Mouse (Mus musculus) ES-E14 (cell line): ENCODE measurements around the gene Dlx4. TPM values are rescaled to one million over a fixed set of nuclear protein-coding genes. Genes with fewer than 3 reads are reported as not detected.

Experiments
- DNase-seq: peaks from one replicate; pipeline ENCODE4 v3.0.0-alpha.2; 2013; ENCODE audit warnings: low read depth, low spot score
- H3K27ac ChIP-seq: 2 replicates; pipeline ENCODE4 v1.5.1; 2012; ENCODE audit warnings: low read depth, mild to moderate bottlenecking, low read length, moderate library complexity, mixed read lengths; ENCODE audit not compliant: poor library complexity, insufficient read depth, severe bottlenecking
- H3K36me3 ChIP-seq: 2 replicates; pipeline ENCODE4 v1.6.1; 2012; ENCODE audit warnings: mild to moderate bottlenecking, low read length, moderate library complexity, mixed read lengths; ENCODE audit not compliant: control insufficient read depth, poor library complexity, insufficient read depth, severe bottlenecking
- H3K4me1 ChIP-seq, 2 experiments: fragments of 150-350 bp in 1 of 2; sonication (generic) in 1 of 2; 2 replicates each; pipeline ENCODE4 v1.6.1; 2012; ENCODE audit warnings: low read length in 2 of 2, mild to moderate bottlenecking in 1 of 2, mixed read lengths in 1 of 2; ENCODE audit not compliant: control insufficient read depth in 2 of 2, insufficient read depth in 2 of 2, poor library complexity in 1 of 2
- H3K4me3 ChIP-seq, 2 experiments: fragments of 150-350 bp in 1 of 2; sonication (generic) in 1 of 2; 2 replicates each; pipeline ENCODE4 v1.5.1; 2012; ENCODE audit warnings: low read length in 2 of 2, low read depth in 1 of 2, mild to moderate bottlenecking in 1 of 2, mixed read lengths in 1 of 2; ENCODE audit not compliant: insufficient read depth in 1 of 2, poor library complexity in 1 of 2, severe bottlenecking in 1 of 2
- H3K9ac ChIP-seq: 2 replicates; pipeline ENCODE4 v1.6.1; 2012; ENCODE audit warnings: low read depth, mild to moderate bottlenecking, low read length, mixed read lengths; ENCODE audit not compliant: poor library complexity, insufficient read depth, severe bottlenecking
- H3K9me3 ChIP-seq: fragments of 150-350 bp; sonication (generic); 2 replicates; pipeline ENCODE4 v1.6.1; 2012; ENCODE audit warnings: low read depth, mild to moderate bottlenecking, low read length; ENCODE audit not compliant: control insufficient read depth, insufficient read depth
- CHD2 ChIP-seq: IDR thresholded peaks from 2 replicates; pipeline ENCODE4 v1.6.1; 2014; ENCODE audit warnings: mild to moderate bottlenecking, low read depth, low read length, inconsistent platforms
- HCFC1 ChIP-seq: IDR thresholded peaks from 2 replicates; pipeline ENCODE4 v1.6.1; 2012; ENCODE audit warnings: low read length, inconsistent platforms, borderline replicate concordance; ENCODE audit not compliant: insufficient read depth
- MAFK ChIP-seq: IDR thresholded peaks from 2 replicates; pipeline ENCODE4 v1.6.1; 2014; ENCODE audit warnings: mild to moderate bottlenecking, low read depth, low read length, inconsistent platforms; ENCODE audit not compliant: insufficient read depth
- ZC3H11A ChIP-seq: IDR thresholded peaks from 2 replicates; pipeline ENCODE4 v1.6.1; 2012; ENCODE audit warnings: low read depth, mild to moderate bottlenecking, inconsistent platforms, low read length, borderline replicate concordance
- ZNF384 ChIP-seq: IDR thresholded peaks from 2 replicates; pipeline ENCODE4 v1.6.1; 2012; ENCODE audit warnings: low read depth, low read length, inconsistent platforms
- in situ Hi-C, 2 experiments: fragments of 600-800 bp; cut with MboI; formaldehyde crosslinking; loops; one replicate each; pipeline ENCODE4 v1.15.1; 2025; ENCODE audit warnings: low sequenced_read_pairs in 2 of 2, inconsistent platforms in 1 of 2; ENCODE audit not compliant: unreplicated experiment in 2 of 2
- total RNA-seq: library from RNA; depleted of rRNA; stranded (reverse); fragments of 300-350 nt; gene quantifications from 2 replicates; pipeline ENCODE4 v1.2.3, GENCODE M21; 2012

Gene Dlx4
- total RNA-seq, 1 experiment, result 0.18 TPM

- Histone ChIP-seq H3K4me3 (peak overlapping the region; percentile 14 to 52; a peak in 3 of 4 replicates), H3K4me1 (peaks cover 15 to 29% of the 10 kb centered on the region in 2 experiments; a peak in 3 of 4 replicates), H3K9me3 (no peaks in the 10 kb centered on the region), H3K27ac (peak overlapping the region; percentile 75), H3K9ac (peak overlapping the region; percentile 55; the same call in 1 of the 2 replicates), H3K36me3 (no peaks in the 10 kb centered on the region)
- no peak for TF ChIP-seq HCFC1
- TF ChIP-seq CHD2, result no peak
- TF ChIP-seq ZNF384, result 0 out of 2 replicates have a peak, but pooled peaks have one; percentile 13
- peak; percentile 52 for DNase-seq
- in situ Hi-C loops, result loop anchor here in 1 of 2 experiments (25.0 kb wide), 1 partner anchor 407 kb away; the partner anchor contains the start of gene Nxph3
Measured at GRCm38 (mm10) chr11:95105274-95105874, 40.7 kb downstream of the Dlx4 start.

GRCm38 (mm10) chr11:95104266-95104665 is 41.8 kb downstream of the Dlx4 start:
- peaks cover 15 to 28% of the 10 kb centered on the region in 2 experiments; a peak in 3 of 4 replicates for H3K4me1 ChIP-seq
- H3K4me3 ChIP-seq, result peak overlapping the region in 1 of 2 experiments; percentile 52; a peak in 2 of 4 replicates
- H3K27ac ChIP-seq, result no peak overlapping the region; the same call in 1 of the 2 replicates
- in situ Hi-C loops, result loop anchor here in 1 of 2 experiments (25.0 kb wide), 1 partner anchor 408 kb away; the partner anchor contains the start of gene Nxph3
- TF ChIP-seq HCFC1 (no peak), ZC3H11A (no peak), MAFK (no peak), ZNF384 (no peak), CHD2 (no peak)
- H3K9me3 ChIP-seq, result no peaks in the 10 kb centered on the region
- DNase-seq, result no peak
- no peak overlapping the region for H3K9ac ChIP-seq
- no peaks in the 10 kb centered on the region for H3K36me3 ChIP-seq

GRCm38 (mm10) chr11:95102161-95102904 is 43.7 kb downstream of the Dlx4 start:
- H3K4me3 ChIP-seq, result no peak overlapping the region
- in situ Hi-C loops, result loop anchor here in 1 of 2 experiments (25.0 kb wide), 1 partner anchor 410 kb away; the partner anchor contains the start of gene Nxph3
- peaks cover 15 to 23% of the 10 kb centered on the region in 2 experiments; a peak in 3 of 4 replicates for H3K4me1 ChIP-seq
- no peak for DNase-seq
- TF ChIP-seq HCFC1, result no peak
- no peak for TF ChIP-seq ZC3H11A
- TF ChIP-seq CHD2, result no peak
- TF ChIP-seq MAFK, result no peak
- no peak for TF ChIP-seq ZNF384
- no peaks in the 10 kb centered on the region for H3K9me3 ChIP-seq
- H3K9ac ChIP-seq, result no peak overlapping the region
- no peak overlapping the region for H3K27ac ChIP-seq
- no peaks in the 10 kb centered on the region for H3K36me3 ChIP-seq

GRCm38 (mm10) chr11:95101071-95101788 is 44.8 kb downstream of the Dlx4 start:
- Histone ChIP-seq H3K9ac (peak overlapping the region; percentile 34; the same call in 1 of the 2 replicates), H3K27ac (no peak overlapping the region), H3K36me3 (no peaks in the 10 kb centered on the region), H3K4me1 (peaks cover 15 to 27% of the 10 kb centered on the region in 2 experiments; a peak in 3 of 4 replicates), H3K4me3 (no peak overlapping the region), H3K9me3 (no peaks in the 10 kb centered on the region)
- no peak for TF ChIP-seq MAFK
- no peak for TF ChIP-seq HCFC1
- in situ Hi-C loops, result loop anchor here in 1 of 2 experiments (25.0 kb wide), 1 partner anchor 411 kb away; the partner anchor contains the start of gene Nxph3
- DNase-seq, result no peak
